Mouse (Mus musculus): Measurements from ENCODE around the gene Irgm2. TPM values are rescaled to one million over a fixed set of nuclear protein-coding genes. Genes with fewer than 3 reads are reported as not detected.

The Irgm2 gene
- total RNA-seq, 2 experiments from 2014 or later = 1.3 to 2.1 TPM

GRCm38 (mm10) chr11:58254411-58254810 is 55.0 kb downstream of the Irgm2 start:
- no peak for DNase-seq (ENCODE audit: extremely low spot score in 1 of 2, low spot score in 1 of 2)

- no peak for DNase-seq (ENCODE audit: extremely low spot score in 1 of 2, low spot score in 1 of 2)
These were observed 58.4 kb downstream of the Irgm2 start for GRCm38 (mm10) chr11:58257816-58258215.

GRCm38 (mm10) chr11:58260156-58260555 is 60.7 kb downstream of the Irgm2 start:
- DNase-seq (ENCODE audit: extremely low spot score in 1 of 2, low spot score in 1 of 2) = no peak

GRCm38 (mm10) chr11:58261826-58262225 is 62.4 kb downstream of the Irgm2 start:
- DNase-seq (ENCODE audit: extremely low spot score in 1 of 2, low spot score in 1 of 2) = no peak

GRCm38 (mm10) chr11:58262336-58262735 is 62.9 kb downstream of the Irgm2 start:
- no peak for DNase-seq (ENCODE audit: extremely low spot score in 1 of 2, low spot score in 1 of 2)

- DNase-seq (ENCODE audit: extremely low spot score in 1 of 2, low spot score in 1 of 2) = no peak
These were observed 64.1 kb downstream of the Irgm2 start for GRCm38 (mm10) chr11:58263516-58263915.

- DNase-seq (ENCODE audit: extremely low spot score in 1 of 2, low spot score in 1 of 2) = no peak
These were observed 65.1 kb downstream of the Irgm2 start for GRCm38 (mm10) chr11:58264546-58264945.

- DNase-seq (ENCODE audit: extremely low spot score in 1 of 2, low spot score in 1 of 2) = no peak
These were observed 68.9 kb downstream of the Irgm2 start for GRCm38 (mm10) chr11:58268285-58268684.

Other genes starting within 250 kb of the Irgm2 start
- 10 to 100 TPM; 84.6 to 93.1 TPM for gene Larp1, start 190.6 kb upstream of the Irgm2 start, total RNA-seq (2021)
- not detected for gene Gm12248, start 106.5 kb upstream of the Irgm2 start, total RNA-seq (2021)
- 10 to 100 TPM; 52.7 to 54.5 TPM for gene Cnot8, start 95.5 kb upstream of the Irgm2 start, total RNA-seq (2021)
- gene Gemin5, start 31.1 kb upstream of the Irgm2 start, total RNA-seq (2021) = 10 to 100 TPM; 19.2 to 20.6 TPM
- gene Mrpl22, start 28.0 kb upstream of the Irgm2 start, total RNA-seq (2021) = 10 to 100 TPM; 28.3 to 34.8 TPM
- gene Igtp, start 62 bp upstream of the Irgm2 start, total RNA-seq (2021) = 1 to 10 TPM; 1.2 to 1.5 TPM
- gene 4930438A08Rik, start 75.2 kb downstream of the Irgm2 start, total RNA-seq (2021) = not detected
- gene Zfp692, start 107.5 kb downstream of the Irgm2 start, total RNA-seq (2021) = 10 to 100 TPM; 19.3 to 28.6 TPM
- gene Zfp672, start 130.7 kb downstream of the Irgm2 start, total RNA-seq (2021) = 10 to 100 TPM; 45.9 to 47.7 TPM
- gene Sh3bp5l, start 131.1 kb downstream of the Irgm2 start, total RNA-seq (2021) = 10 to 100 TPM; 55.1 to 55.8 TPM
- under 1 TPM in 1 of 2 experiments, not detected in 1; 0.25 TPM for gene Lypd8, start 179.4 kb downstream of the Irgm2 start, total RNA-seq (2021)
- gene 1810065E05Rik, start 221.5 kb downstream of the Irgm2 start, total RNA-seq (2021) = not detected
- not detected for gene Gm12253, start 232.9 kb downstream of the Irgm2 start, total RNA-seq (2021)